Mouse (Mus musculus) MEL-GATA-1-ER (cell line): ENCODE results near the gene Hhatl.

ENCODE experiments used
- DNase-seq: peaks from one replicate; pipeline ENCODE4 v3.0.0-alpha.2; 2012; ENCODE audit warnings: low read depth; ENCODE audit errors: extremely low read depth

Gene Hhatl

DNA sequence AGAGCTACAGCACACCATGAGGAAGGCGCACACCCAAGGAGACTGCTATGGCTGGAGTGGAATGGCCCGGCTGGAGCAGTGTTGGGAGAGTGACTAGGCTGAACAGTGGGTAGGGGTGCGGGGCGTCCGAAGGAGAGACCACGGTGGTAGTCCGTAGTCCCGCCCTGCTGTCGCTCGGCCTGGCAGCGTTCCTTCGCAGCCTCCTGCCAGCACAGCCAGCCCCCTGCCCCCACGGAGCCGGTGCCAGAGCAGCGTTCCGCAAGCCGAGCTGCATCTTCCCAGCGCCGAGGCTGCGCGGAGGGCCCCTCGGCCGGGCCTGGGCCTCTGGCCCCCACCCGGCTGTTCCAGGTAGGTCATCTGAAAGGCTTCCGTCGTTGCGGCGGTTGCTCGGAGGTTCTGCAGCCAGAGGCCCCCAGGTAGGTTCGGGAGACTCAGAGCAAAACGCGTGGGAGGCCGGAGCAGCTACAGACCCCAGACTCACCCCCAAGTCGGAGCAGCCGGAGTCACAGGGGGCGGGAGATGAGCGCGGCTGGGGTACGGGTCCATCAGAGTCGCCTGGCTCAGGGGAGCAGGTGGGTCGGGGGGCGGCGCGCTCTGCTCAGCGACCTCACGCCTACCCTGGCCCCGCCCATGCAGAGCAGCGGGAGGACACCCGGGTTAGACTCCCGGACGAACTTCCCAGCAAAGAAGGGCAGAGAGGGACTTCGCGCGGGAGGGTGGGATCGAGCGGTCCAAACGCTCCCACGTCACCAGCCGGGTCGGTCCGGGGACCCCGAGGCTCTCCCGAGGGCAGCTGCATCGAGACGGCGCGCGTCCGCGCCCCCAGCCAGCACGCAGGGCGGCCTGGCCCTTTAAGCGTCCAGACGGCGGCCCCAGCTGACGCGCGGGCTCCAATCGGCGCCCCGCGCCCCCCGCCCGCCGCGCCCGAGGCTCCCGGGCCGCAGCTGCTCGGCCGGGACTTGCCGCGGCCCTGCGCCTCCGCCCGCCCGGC is 32.9 kb downstream of the Hhatl start, which contains the start of gene Zfp651:
Gene Zfp651, plus strand, starts transcription at position 240 of the 991 bp plus-strand sequence.
- DNase-seq: no peak

DNA sequence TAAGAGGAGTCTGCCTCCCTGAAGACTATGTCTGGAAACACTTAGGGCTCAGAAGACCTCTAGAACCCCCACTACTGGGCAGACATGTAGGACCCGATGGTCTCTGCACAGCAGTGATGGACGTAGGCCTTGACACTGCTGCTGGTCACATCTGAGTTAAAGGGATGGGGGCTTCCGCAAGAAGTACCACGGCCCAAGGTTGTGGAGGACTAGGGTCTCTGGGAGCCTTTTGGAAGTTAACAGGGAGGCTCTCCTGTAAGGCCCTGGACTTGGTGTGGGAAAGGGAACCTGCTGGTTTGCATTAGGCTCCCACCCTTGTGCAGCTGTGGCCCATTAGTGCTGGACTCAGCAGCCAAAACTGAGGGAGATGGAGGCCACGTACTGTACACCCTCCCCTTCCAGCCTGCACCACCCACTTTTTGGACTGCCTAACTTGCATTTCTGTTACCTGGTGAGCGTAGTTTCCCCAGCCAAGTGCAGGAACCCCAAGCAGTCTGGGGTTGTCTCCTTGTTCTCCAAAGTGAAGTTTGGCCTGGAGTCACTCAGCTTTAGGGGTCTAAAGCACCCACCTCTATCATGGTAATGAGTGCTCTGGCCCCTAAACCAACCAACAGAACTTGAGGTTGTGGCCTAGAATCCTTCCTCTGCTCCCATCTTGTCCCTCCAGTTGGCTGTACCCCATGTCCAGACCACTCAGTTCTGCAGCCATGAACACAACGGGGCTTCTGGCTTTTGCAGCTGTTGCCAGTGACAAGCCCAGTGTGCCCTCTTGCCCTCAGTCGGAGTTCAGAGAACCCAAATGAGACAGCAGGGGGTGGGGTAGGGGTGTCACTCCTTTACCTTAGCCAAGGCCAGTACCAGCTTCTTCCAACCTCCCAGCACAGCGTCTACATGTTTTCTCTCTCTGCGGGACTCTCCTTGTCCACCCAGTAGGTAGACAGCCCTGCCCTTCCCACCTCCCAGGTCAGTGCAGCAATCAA is 34.2 kb downstream of the Hhatl start:
- DNase-seq: no peak

DNA sequence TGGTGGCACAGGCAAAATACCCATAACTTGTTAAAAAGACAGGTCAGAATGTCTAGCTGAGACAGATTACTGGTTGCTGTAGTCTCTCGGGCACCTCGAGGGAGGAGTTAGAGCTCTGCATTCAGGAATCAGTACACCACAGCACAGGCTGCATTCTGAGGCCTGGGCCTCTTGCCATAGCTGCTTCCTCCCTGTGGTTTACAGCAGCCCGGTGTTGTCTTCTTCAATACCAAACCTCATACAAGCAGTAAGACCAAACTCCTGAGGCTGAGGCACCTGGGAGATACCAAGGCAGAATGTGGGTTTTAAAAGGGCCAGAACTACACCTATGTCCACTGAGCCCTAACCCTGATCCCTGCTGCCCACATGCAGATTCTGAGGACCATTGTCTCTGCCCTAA is 34.9 kb downstream of the Hhatl start:
- peak; percentile 3 for DNase-seq

DNA sequence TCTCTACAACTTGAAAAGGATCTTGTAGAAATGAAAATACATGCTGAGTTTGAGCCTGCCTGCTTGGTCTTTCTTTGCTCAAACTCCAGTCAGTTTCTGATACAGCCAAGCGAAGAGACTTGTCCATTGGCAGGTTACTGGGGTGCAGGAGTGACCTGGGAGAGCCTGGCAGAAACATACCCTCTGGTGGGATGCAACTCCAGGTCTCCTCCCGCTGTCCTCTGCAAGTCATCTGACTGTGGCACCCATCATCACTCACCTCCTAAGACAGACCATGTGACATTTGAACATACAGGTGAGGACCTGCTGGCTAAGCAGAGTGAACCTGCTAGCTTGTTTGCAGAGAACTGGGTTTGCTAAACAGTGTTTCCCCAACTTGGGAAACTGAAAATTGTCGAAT is 35.5 kb downstream of the Hhatl start:
- DNase-seq: no peak

DNA sequence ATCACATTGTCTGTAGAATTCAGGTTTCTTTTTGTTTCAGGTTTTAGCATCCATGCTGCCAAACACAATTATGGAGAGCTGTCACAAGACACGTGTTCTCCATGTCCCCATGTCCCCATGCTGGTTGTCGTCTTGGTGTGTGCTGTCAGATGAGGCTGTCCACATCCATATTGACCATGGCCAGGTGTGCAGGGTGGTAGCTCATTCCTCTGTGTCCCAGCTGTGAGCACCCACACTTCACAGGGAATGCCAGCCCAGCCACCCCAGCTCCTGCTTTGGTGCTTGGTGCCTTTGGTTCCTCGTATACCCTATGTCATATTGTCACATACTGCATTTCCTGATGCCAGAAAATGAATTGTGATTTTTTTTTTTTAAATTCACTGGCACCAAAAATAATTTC is 37.7 kb downstream of the Hhatl start:
- DNase-seq: no peak

DNA sequence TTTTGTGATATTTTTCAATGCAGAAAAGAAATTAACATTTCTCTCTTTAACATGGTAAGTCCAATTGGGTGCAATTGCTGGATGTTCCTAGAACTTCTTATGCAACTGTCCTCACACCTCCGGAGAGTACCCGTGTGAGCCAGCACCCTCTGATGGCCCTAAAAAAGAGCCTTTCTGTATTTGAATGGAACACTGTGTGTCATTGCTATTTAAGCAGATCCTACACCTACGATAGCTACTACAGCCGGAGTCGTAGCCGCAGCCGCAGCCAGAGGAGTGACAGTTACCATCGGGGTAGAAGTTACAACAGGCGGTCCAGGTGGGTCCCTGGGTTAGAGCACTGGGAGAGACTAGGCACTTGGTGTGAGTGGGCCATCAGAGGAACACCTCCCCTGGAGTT is 39.5 kb downstream of the Hhatl start:
- DNase-seq: no peak

DNA sequence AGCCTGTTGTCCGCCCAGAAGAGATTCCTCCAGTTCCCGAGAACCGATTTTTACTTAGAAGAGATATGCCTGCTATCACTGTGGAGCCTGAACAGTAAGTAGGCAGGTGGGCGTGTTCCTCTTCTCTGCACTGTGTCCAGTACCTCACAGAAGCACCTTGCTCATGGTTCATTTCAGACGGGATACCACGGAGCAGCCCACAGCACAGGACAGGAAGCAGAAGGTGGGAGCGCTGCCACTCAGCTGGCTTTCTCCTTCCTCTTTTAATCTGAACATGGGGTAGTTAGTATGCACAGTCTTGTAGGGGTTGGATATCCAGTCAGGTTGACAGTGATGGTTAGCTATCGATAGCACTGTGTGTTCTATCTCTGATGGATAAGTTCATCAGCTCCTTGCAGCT is 48.3 kb downstream of the Hhatl start:
- no peak for DNase-seq

DNA sequence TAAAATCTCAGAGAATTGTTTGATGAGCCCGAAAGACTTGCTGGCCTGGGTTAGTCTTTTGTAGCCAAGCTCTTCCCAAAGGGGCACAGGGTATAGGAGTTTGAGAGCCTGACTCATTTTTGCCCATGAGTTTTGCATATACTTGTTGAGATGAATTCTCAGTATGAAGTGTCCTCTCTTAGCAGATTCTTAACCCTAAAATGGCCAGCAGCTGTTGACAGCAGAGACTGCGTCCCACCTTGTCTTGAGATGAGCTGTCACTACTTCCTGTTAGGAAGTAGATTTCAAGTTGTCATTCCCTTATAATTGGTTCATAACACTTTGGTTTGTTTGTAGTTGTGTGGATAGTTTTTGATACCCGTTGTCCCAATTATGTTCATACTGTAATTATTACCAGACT is 51.1 kb downstream of the Hhatl start:
- no peak for DNase-seq

DNA sequence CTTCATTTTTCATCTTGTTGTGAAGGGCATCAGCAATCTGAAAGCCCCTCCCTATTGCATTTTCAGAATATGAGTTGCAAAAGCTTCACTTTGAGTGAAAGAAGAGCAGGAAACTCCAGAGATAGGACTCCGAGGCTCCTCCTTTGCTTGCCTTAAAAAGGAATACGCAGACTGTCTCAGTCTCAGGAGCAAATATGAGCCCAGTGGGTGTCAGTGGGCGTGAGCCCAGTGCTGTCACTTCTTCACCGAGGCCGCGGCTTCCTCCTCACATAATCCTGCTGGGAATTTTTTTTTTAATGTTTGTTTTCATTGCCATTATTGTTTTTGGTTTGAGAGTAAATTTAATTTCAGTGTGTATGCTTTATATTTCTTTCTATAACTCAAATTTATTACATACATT is 51.8 kb downstream of the Hhatl start:
- DNase-seq: no peak
